Mouse (Mus musculus) midbrain, embryonic 14.5 days (tissue): ENCODE results near the gene Mbd6. TPM values are rescaled to one million over a fixed set of nuclear protein-coding genes. Genes with fewer than 3 reads are reported as not detected.
A peak's percentile ranks its signal among the peaks of the same experiment; 100 is the strongest.

Source experiments
- ATAC-seq: fragments of 200-750 bp; cut with Nextera tagmentation; 2 replicates; pipeline ENCODE4 v1.8.0; 2017; ENCODE audit warnings: moderate number of reproducible peaks, moderate library complexity; ENCODE audit not compliant: low FRiP score, low TSS enrichment
- DNase-seq: peaks from one replicate; pipeline ENCODE4 v3.0.0-alpha.2; 2015
- H3K27ac ChIP-seq: fragments of 300-500 bp; sonication (generic); replicated peaks from 2 replicates; pipeline ENCODE4 v1.5.1; 2014; ENCODE audit warnings: mild to moderate bottlenecking, low read depth, low read length, moderate library complexity
- H3K27me3 ChIP-seq: fragments of 300-500 bp; sonication (generic); 2 replicates; pipeline ENCODE4 v1.6.1; 2014; ENCODE audit warnings: low read length, control low read depth, mixed read lengths; ENCODE audit not compliant: control insufficient read depth, insufficient read depth
- H3K36me3 ChIP-seq: fragments of 300-500 bp; sonication (generic); 2 replicates; pipeline ENCODE4 v1.6.1; 2014; ENCODE audit warnings: low read length, control low read depth; ENCODE audit not compliant: control insufficient read depth, insufficient read depth
- H3K4me1 ChIP-seq: fragments of 300-500 bp; sonication (generic); 2 replicates; pipeline ENCODE4 v1.6.1; 2014; ENCODE audit warnings: mild to moderate bottlenecking, antibody characterized with exemption, low read length, control low read depth; ENCODE audit not compliant: control insufficient read depth, insufficient read depth
- H3K4me2 ChIP-seq: fragments of 300-500 bp; sonication (generic); 2 replicates; pipeline ENCODE4 v1.6.1; 2014; ENCODE audit warnings: mild to moderate bottlenecking, low read length, moderate library complexity
- H3K4me3 ChIP-seq: fragments of 300-500 bp; sonication (generic); replicated peaks from 2 replicates; pipeline ENCODE4 v1.5.1; 2014; ENCODE audit warnings: low read depth, low read length
- H3K9ac ChIP-seq: fragments of 300-500 bp; sonication (generic); replicated peaks from 2 replicates; pipeline ENCODE4 v1.6.1; 2014; ENCODE audit warnings: mild to moderate bottlenecking, low read length, moderate library complexity
- H3K9me3 ChIP-seq: fragments of 300-500 bp; sonication (generic); 2 replicates; pipeline ENCODE4 v1.6.1; 2016; ENCODE audit warnings: low read length, control low read depth, mixed read lengths; ENCODE audit not compliant: control insufficient read depth
- WGBS: fragments of 180-500 bp; shearing (Covaris S2); extraction: QIAGEN DNeasy Blood & Tissue Kit; methylation state at CpG from one replicate; pipeline ENCODE4 v1.1.7; 2014; 5-methylcytosine and 5-hydroxymethylcytosine counted together
- polyA plus RNA-seq: library from polyadenylated mRNA; unstranded; fragments of >200 nt; fragmentation: Nextera tagmentation; extraction: Ambion mirVana; gene quantifications from 2 replicates; pipeline ENCODE4 v1.2.1, GENCODE M21; 2014

The Mbd6 gene
- polyA plus RNA-seq, 1 experiment from 2014 or later: 18.0 TPM

GRCm38 (mm10) chr10:127292987-127293538 is 4.2 kb upstream of the Mbd6 start:
- ATAC-seq (no peak), DNase-seq (no peak)
- H3K9me3 ChIP-seq: no peaks in the 10 kb centered on the region
- H3K27ac ChIP-seq: no peak overlapping the region
- no peak overlapping the region for H3K4me2 ChIP-seq
- no peak overlapping the region for H3K4me3 ChIP-seq
- H3K27me3 ChIP-seq: no peaks in the 10 kb centered on the region
- H3K4me1 ChIP-seq: peaks cover 20% of the 10 kb centered on the region
- WGBS: 90% methylated on average over 6 of the region's 6 CpGs
- H3K9ac ChIP-seq: no peak overlapping the region
- H3K36me3 ChIP-seq: peaks cover 50% of the 10 kb centered on the region

- 50% methylated on average over 5 of the region's 5 CpGs for WGBS
- H3K4me3 ChIP-seq: peak overlapping the region; percentile 60
- peak overlapping the region; percentile 61 for H3K4me2 ChIP-seq
- no peaks in the 10 kb centered on the region for H3K27me3 ChIP-seq
- DNase-seq: no peak
- H3K36me3 ChIP-seq: peaks cover 40% of the 10 kb centered on the region
- H3K4me1 ChIP-seq: peaks cover 29% of the 10 kb centered on the region
- H3K9ac ChIP-seq: peak overlapping the region; percentile 63; the same call in 1 of the 2 replicates
- ATAC-seq: no peak
- H3K9me3 ChIP-seq: no peaks in the 10 kb centered on the region
- 0 out of 2 replicates have a peak overlapping the region, but pooled peaks have one; percentile 95 for H3K27ac ChIP-seq
Measured at GRCm38 (mm10) chr10:127291881-127292638, 3.2 kb upstream of the Mbd6 start.

DNA sequence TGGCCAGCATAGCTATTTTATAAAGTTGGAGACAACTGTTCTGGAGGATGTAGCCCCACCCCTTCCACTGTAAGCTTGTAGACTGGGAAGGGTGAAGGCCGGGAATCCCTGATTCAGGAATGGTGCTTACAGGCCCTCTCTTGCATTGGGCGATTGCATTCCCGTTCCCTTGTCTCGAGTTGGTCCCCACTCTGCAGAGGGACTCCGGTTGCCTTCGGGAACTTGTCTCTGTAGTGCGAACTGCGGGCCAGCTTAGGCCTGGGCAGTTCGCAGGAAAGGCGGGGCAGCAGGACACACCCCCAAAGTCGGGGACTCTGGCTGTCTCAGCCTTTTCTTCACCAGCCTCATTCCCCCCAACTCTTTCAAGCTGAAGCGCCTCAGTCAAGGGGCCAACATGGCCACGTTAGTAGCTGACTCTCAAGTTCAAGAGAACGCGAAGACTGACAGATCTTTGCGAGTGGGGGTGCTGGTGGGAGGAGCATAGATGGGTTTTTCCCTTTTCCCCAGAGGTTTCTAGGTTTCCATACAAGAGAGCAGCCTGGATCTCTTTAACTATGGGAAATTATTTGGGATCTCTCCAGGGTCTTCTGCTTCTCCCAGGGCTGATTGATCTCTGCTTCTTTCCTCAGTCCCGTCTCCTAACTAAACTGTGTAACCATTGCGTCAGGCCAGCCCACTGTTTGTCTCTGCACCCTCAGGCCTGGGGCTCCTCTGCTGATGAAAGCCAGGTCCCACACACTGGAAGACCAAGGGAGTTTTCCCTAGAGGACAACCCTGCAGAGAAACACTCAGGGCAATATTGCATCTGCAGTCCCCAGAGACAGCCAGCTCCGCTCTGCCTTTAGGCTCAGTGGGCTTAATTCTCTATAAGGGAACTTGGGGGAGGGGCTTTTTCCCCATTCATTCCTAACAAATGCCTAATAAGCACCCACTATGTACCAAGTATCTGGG is 2.4 kb upstream of the Mbd6 start:
- Histone ChIP-seq H3K4me1 (peaks cover 38% of the 10 kb centered on the region), H3K27ac (peak overlapping the region; percentile 95), H3K9ac (peak overlapping the region; percentile 63), H3K4me2 (peak overlapping the region; percentile 61), H3K9me3 (no peaks in the 10 kb centered on the region), H3K36me3 (peaks cover 41% of the 10 kb centered on the region), H3K27me3 (no peaks in the 10 kb centered on the region), H3K4me3 (peak overlapping the region; percentile 60)
- 1% methylated on average over 19 of the region's 19 CpGs for WGBS
- ATAC-seq: peak; percentile 60
- peak; percentile 68 for DNase-seq

DNA sequence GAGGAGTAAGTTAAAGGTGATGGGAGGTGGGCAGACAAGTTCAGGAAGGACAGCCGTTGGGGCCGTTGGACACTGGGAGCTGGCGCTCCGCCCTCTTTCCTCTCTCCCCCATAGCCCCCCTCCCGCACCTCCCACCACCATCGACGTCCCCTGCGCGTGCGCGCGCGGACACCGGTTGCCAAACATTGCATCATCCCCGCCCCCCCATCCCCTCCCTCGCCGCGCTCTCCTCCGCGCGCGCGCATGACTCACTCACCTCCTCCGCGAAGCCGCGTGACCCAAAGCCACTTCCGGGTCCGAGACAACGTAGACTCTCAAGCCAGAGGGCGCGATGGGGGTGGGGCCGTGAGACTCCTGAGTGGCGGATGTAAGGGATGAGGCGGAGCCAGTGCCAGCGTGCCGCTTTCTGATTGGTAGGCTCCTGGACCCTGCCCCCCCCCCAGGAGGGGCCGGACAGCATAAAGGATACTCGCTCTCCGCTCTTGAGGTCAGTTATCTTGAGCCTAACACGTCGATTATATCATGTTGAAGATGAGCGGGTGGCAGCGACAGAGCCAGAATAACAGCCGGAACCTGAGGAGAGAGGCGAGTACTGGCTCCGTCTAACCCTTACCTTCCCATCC is 1.6 kb upstream of the Mbd6 start:
- H3K4me3 ChIP-seq: peak overlapping the region; percentile 60
- no peaks in the 10 kb centered on the region for H3K9me3 ChIP-seq
- no peaks in the 10 kb centered on the region for H3K27me3 ChIP-seq
- ATAC-seq: peak; percentile 92
- H3K36me3 ChIP-seq: peaks cover 41% of the 10 kb centered on the region
- H3K27ac ChIP-seq: peak overlapping the region; percentile 95
- peaks cover 43% of the 10 kb centered on the region for H3K4me1 ChIP-seq
- H3K4me2 ChIP-seq: peak overlapping the region; percentile 61
- under 1% methylated on average over 46 of the region's 47 CpGs for WGBS
- peak overlapping the region; percentile 63 for H3K9ac ChIP-seq
- DNase-seq: peak; percentile 100

DNA sequence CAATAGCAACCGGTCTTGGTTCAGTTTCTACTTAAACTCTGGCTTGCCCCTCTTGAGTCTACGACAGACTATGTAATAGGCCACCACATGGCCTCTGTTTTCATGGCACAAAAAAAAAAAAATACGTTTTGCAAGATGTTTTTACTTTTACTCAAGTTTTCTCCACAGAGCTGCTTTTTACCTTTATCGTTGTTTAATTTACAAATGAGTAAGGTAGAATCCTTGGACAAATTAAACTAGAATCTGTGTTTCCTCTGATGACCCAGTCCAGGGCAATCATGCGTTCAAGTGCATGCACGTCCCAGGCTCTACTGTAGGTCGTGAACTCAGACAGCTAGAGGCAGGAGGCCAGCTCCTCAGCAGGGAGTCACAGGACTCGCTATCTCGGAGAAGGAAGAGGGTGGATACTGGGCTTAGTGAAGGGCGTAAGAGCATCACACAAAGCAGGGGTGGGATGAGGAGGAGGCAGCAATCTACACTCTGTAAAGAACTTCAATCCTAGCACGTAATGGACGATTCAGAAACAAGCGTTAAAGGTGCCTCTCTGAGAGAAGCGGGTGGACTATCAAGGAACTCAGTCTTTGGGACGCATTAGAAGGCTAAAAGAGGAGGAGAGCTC is 864 bp upstream of the Mbd6 start:
- peak; percentile 51 for DNase-seq
- no peaks in the 10 kb centered on the region for H3K27me3 ChIP-seq
- ATAC-seq: no peak
- 3% methylated on average over 15 of the region's 15 CpGs for WGBS
- H3K4me3 ChIP-seq: peak overlapping the region; percentile 60
- peak overlapping the region; percentile 95 for H3K27ac ChIP-seq
- H3K36me3 ChIP-seq: peaks cover 41% of the 10 kb centered on the region
- peaks cover 43% of the 10 kb centered on the region for H3K4me1 ChIP-seq
- H3K9me3 ChIP-seq: no peaks in the 10 kb centered on the region
- peak overlapping the region; percentile 78 for H3K9ac ChIP-seq
- H3K4me2 ChIP-seq: peak overlapping the region; percentile 61

DNA sequence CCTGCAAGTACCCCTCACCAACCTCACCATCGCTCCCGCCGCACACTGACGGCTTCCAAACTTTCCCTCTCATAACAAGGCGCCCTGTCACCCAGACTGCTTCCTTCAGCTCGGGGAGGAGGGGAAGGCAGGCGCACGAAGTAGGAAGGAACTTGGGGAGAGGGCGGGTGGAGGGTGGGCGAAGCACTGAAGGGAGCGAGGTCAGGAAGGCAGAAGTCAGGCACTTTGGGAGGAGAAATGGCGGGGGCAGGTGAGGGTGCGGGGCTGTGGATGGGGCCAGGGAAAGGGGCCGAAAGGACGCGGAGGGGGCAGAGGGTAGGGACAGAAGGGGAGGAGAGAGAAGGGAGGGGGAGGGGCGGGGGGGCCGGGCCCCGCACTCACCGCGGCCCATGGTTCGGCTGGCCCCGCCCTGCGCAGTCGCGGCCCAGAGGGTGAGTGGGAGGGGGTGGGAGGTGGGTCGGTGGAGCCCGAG is 454 bp downstream of the Mbd6 start:
- H3K4me3 ChIP-seq: peak overlapping the region; percentile 60
- H3K9me3 ChIP-seq: no peaks in the 10 kb centered on the region
- H3K4me1 ChIP-seq: peaks cover 43% of the 10 kb centered on the region
- under 1% methylated on average over 27 of the region's 28 CpGs for WGBS
- H3K4me2 ChIP-seq: peak overlapping the region; percentile 61
- peak; percentile 12; the same call in 1 of the 2 replicates for ATAC-seq
- H3K36me3 ChIP-seq: peaks cover 42% of the 10 kb centered on the region
- peak overlapping the region; percentile 95 for H3K27ac ChIP-seq
- peak; percentile 66 for DNase-seq
- H3K9ac ChIP-seq: peak overlapping the region; percentile 78
- H3K27me3 ChIP-seq: no peaks in the 10 kb centered on the region

- 0% methylated on average over 3 of the region's 3 CpGs for WGBS
- Histone ChIP-seq H3K27ac (peak overlapping the region; percentile 95), H3K4me3 (peak overlapping the region; percentile 60), H3K4me1 (peaks cover 43% of the 10 kb centered on the region), H3K36me3 (peaks cover 43% of the 10 kb centered on the region), H3K27me3 (no peaks in the 10 kb centered on the region), H3K4me2 (peak overlapping the region; percentile 61), H3K9ac (peak overlapping the region; percentile 78), H3K9me3 (no peaks in the 10 kb centered on the region)
- DNase-seq: no peak
- no peak for ATAC-seq
Measured at GRCm38 (mm10) chr10:127287936-127288293, 903 bp downstream of the Mbd6 start.
